Mouse (Mus musculus) heart, adult 2 months (tissue): Measurements from ENCODE around the gene Cenpo. TPM values are rescaled to one million over a fixed set of nuclear protein-coding genes. Genes with fewer than 3 reads are reported as not detected.

Experiments
- DNase-seq, 2 experiments: peaks; one replicate each; pipeline ENCODE4 v3.0.0; 2021
- H3K27ac ChIP-seq: fragments of 200-600 bp; 2 replicates; pipeline ENCODE4 v1.8.1; 2022
- H3K27me3 ChIP-seq: fragments of 200-500 bp; 2 replicates; pipeline ENCODE4 v1.6.1; 2012; ENCODE audit warnings: mild to moderate bottlenecking, low read length, inconsistent platforms, mixed read lengths; ENCODE audit not compliant: control insufficient read depth, insufficient read depth
- H3K36me3 ChIP-seq: fragments of 200-500 bp; 2 replicates; pipeline ENCODE4 v1.6.1; 2012; ENCODE audit warnings: low read length, inconsistent platforms; ENCODE audit not compliant: control insufficient read depth, insufficient read depth
- H3K4me1 ChIP-seq: fragments of 200-500 bp; 2 replicates; pipeline ENCODE4 v1.6.1; 2011; ENCODE audit warnings: low read length; ENCODE audit not compliant: control insufficient read depth, insufficient read depth
- H3K4me3 ChIP-seq: fragments of 200-600 bp; 2 replicates; pipeline ENCODE4 v1.8.1; 2022
- H3K79me2 ChIP-seq: fragments of 200-500 bp; replicated peaks from 2 replicates; pipeline ENCODE4 v1.6.1; 2012; ENCODE audit warnings: mild to moderate bottlenecking, inconsistent platforms, low read length, moderate library complexity, mixed read lengths; ENCODE audit not compliant: control insufficient read depth, insufficient read depth
- H3K9ac ChIP-seq: fragments of 200-500 bp; 2 replicates; pipeline ENCODE4 v1.6.1; 2012; ENCODE audit warnings: low read depth, mild to moderate bottlenecking, control low read depth, inconsistent platforms, low read length, mixed read lengths
- CTCF ChIP-seq: fragments of 200-600 bp; IDR thresholded peaks from 2 replicates; pipeline ENCODE4 v1.8.1; 2022; ENCODE audit warnings: antibody characterized with exemption, mild to moderate bottlenecking, moderate library complexity
- EP300 ChIP-seq: fragments of 200-500 bp; IDR thresholded peaks from 2 replicates; pipeline ENCODE4 v1.6.1; 2011; ENCODE audit warnings: low read depth, low read length, control low read depth; ENCODE audit not compliant: insufficient read depth
- POLR2A ChIP-seq: fragments of 200-500 bp; IDR thresholded peaks from 2 replicates; pipeline ENCODE4 v1.6.1; 2011; ENCODE audit warnings: mild to moderate bottlenecking, low read depth, low read length, control low read depth; ENCODE audit not compliant: insufficient read depth
- WGBS: fragments of 180-500 bp; shearing (Covaris S2); methylation state at CpG from one replicate; pipeline ENCODE4 v1.1.7; 2018; 5-methylcytosine and 5-hydroxymethylcytosine counted together
- intact Hi-C: fragments of 180-260 bp; cut with DNase I; formaldehyde crosslinking; loops from one replicate; pipeline ENCODE4 v1.15.1; 2025
- polyA plus RNA-seq: library from polyadenylated mRNA; depleted of rRNA; stranded (reverse); fragments of >200 nt; gene quantifications from 2 replicates; pipeline ENCODE4 v1.2.3, GENCODE M21; 2012
- total RNA-seq, 2 experiments: library from RNA; stranded (reverse); gene quantifications; 2 replicates each; pipeline ENCODE4 v1.2.3; 2021

Gene Cenpo
- total and polyA plus RNA-seq, 3 experiments = 1.9 to 3.5 (median 2.0) TPM

- Histone ChIP-seq H3K4me3 (no peak overlapping the region), H3K4me1 (no peaks in the 10 kb centered on the region), H3K36me3 (no peaks in the 10 kb centered on the region), H3K9ac (no peak overlapping the region), H3K79me2 (no peaks in the 10 kb centered on the region), H3K27me3 (no peaks in the 10 kb centered on the region), H3K27ac (no peak overlapping the region)
- TF ChIP-seq CTCF (no peak), EP300 (no peak), POLR2A (no peak)
- 83% methylated on average over 6 of the region's 6 CpGs for WGBS
- DNase-seq = no peak
- intact Hi-C loops = no loop called here
Observed at GRCm38 (mm10) chr12:4179671-4180233, 54.3 kb downstream of the Cenpo start.

GRCm38 (mm10) chr12:4178839-4179238, 55.3 kb downstream of the Cenpo start:
- Histone ChIP-seq H3K9ac (no peak overlapping the region), H3K4me3 (no peak overlapping the region), H3K79me2 (no peaks in the 10 kb centered on the region), H3K27ac (no peak overlapping the region), H3K4me1 (no peaks in the 10 kb centered on the region), H3K27me3 (no peaks in the 10 kb centered on the region), H3K36me3 (no peaks in the 10 kb centered on the region)
- WGBS = 72% methylated on average over 5 of the region's 5 CpGs
- no peak for TF ChIP-seq EP300
- TF ChIP-seq CTCF = no peak
- TF ChIP-seq POLR2A = no peak
- DNase-seq = no peak
- intact Hi-C loops = no loop called here

- WGBS = 87% methylated on average over 15 of the region's 15 CpGs
- H3K4me1 ChIP-seq = no peaks in the 10 kb centered on the region
- intact Hi-C loops = no loop called here
- no peaks in the 10 kb centered on the region for H3K27me3 ChIP-seq
- no peaks in the 10 kb centered on the region for H3K79me2 ChIP-seq
- no peaks in the 10 kb centered on the region for H3K36me3 ChIP-seq
- H3K4me3 ChIP-seq = no peak overlapping the region
- no peak overlapping the region for H3K27ac ChIP-seq
- TF ChIP-seq CTCF (no peak), EP300 (no peak), POLR2A (no peak)
- no peak for DNase-seq
- H3K9ac ChIP-seq = no peak overlapping the region
Observed at GRCm38 (mm10) chr12:4173108-4173790, 60.8 kb downstream of the Cenpo start.

GRCm38 (mm10) chr12:4169622-4170021, 64.5 kb downstream of the Cenpo start:
- no peak for DNase-seq
- no peaks in the 10 kb centered on the region for H3K27me3 ChIP-seq
- H3K79me2 ChIP-seq = no peaks in the 10 kb centered on the region
- WGBS = 83% methylated on average over 5 of the region's 5 CpGs
- H3K36me3 ChIP-seq = no peaks in the 10 kb centered on the region
- H3K4me3 ChIP-seq = no peak overlapping the region
- no peaks in the 10 kb centered on the region for H3K4me1 ChIP-seq
- H3K27ac ChIP-seq = no peak overlapping the region
- TF ChIP-seq EP300 = no peak
- no peak for TF ChIP-seq CTCF
- TF ChIP-seq POLR2A = no peak
- intact Hi-C loops = no loop called here
- H3K9ac ChIP-seq = no peak overlapping the region

GRCm38 (mm10) chr12:4169058-4169457, 65.0 kb downstream of the Cenpo start:
- intact Hi-C loops = no loop called here

GRCm38 (mm10) chr12:4166970-4167369, 67.1 kb downstream of the Cenpo start:
- TF ChIP-seq CTCF = no peak
- no peak for TF ChIP-seq EP300
- TF ChIP-seq POLR2A = no peak
- Histone ChIP-seq H3K79me2 (no peaks in the 10 kb centered on the region), H3K27me3 (no peaks in the 10 kb centered on the region), H3K4me3 (no peak overlapping the region), H3K36me3 (no peaks in the 10 kb centered on the region), H3K9ac (no peak overlapping the region), H3K4me1 (0 out of 2 replicates have a peak, but pooled peaks cover 2% of the 10 kb centered on the region), H3K27ac (no peak overlapping the region)
- intact Hi-C loops = no loop called here
- no peak for DNase-seq
- WGBS = 75% methylated on average over 3 of the region's 3 CpGs

More at GRCm38 (mm10) chr12:4169058-4169457, 65.0 kb downstream of the Cenpo start:
- H3K79me2 ChIP-seq = no peaks in the 10 kb centered on the region
- TF ChIP-seq CTCF (no peak), POLR2A (no peak), EP300 (no peak)
- H3K4me3 ChIP-seq = no peak overlapping the region
- WGBS = 100% methylated on average over 1 of the region's 1 CpGs
- no peak overlapping the region for H3K9ac ChIP-seq
- no peaks in the 10 kb centered on the region for H3K27me3 ChIP-seq
- no peaks in the 10 kb centered on the region for H3K36me3 ChIP-seq
- H3K4me1 ChIP-seq = no peaks in the 10 kb centered on the region
- no peak overlapping the region for H3K27ac ChIP-seq
- no peak for DNase-seq
